Mouse (Mus musculus) layer of hippocampus, postnatal 25 days (tissue): ENCODE results near the gene Adora2a. TPM values are rescaled to one million over a fixed set of nuclear protein-coding genes. Genes with fewer than 3 reads are reported as not detected.

Source experiments
- DNase-seq, 2 experiments: peaks; one replicate each; pipeline ENCODE4 v3.0.0; 2022; ENCODE audit warnings: mixed read lengths in 2 of 2, low spot score in 1 of 2; ENCODE audit errors: extremely low spot score in 1 of 2
- total RNA-seq, 2 experiments: library from RNA; stranded (reverse); gene quantifications; 2 replicates each; pipeline ENCODE4 v1.2.3; 2021

Adora2a gene
- total RNA-seq, 2 experiments from 2014 or later = 2.5 to 3.7 TPM

- DNase-seq = no peak
Measured at GRCm38 (mm10) chr10:75307130-75307529, 9.5 kb upstream of the Adora2a start.

GRCm38 (mm10) chr10:75312361-75312760 lies 4.3 kb upstream of the Adora2a start:
- no peak for DNase-seq

- no peak for DNase-seq
Measured at GRCm38 (mm10) chr10:75314190-75314980, 2.3 kb upstream of the Adora2a start.

GRCm38 (mm10) chr10:75315756-75316155 lies 921 bp upstream of the Adora2a start:
- no peak for DNase-seq

GRCm38 (mm10) chr10:75316472-75316871 lies 205 bp upstream of the Adora2a start:
- no peak for DNase-seq

GRCm38 (mm10) chr10:75316908-75317761 lies 458 bp downstream of the Adora2a start:
- peak; percentile 44 to 67 for DNase-seq

- no peak for DNase-seq
Measured at GRCm38 (mm10) chr10:75318206-75318605, 1.5 kb downstream of the Adora2a start.

GRCm38 (mm10) chr10:75320321-75320720 lies 3.6 kb downstream of the Adora2a start:
- no peak for DNase-seq

GRCm38 (mm10) chr10:75322966-75323365 lies 6.3 kb downstream of the Adora2a start:
- no peak for DNase-seq

GRCm38 (mm10) chr10:75323986-75324385 lies 7.3 kb downstream of the Adora2a start:
- no peak for DNase-seq

GRCm38 (mm10) chr10:75324391-75324790 lies 7.7 kb downstream of the Adora2a start:
- DNase-seq = no peak

- DNase-seq = no peak
Measured at GRCm38 (mm10) chr10:75325821-75326220, 9.1 kb downstream of the Adora2a start.

GRCm38 (mm10) chr10:75326553-75326952 lies 9.9 kb downstream of the Adora2a start:
- no peak for DNase-seq

GRCm38 (mm10) chr10:75327081-75327480 lies 10.4 kb downstream of the Adora2a start:
- DNase-seq = no peak

- no peak for DNase-seq
Measured at GRCm38 (mm10) chr10:75328201-75328704, 11.6 kb downstream of the Adora2a start.

- DNase-seq = no peak
Measured at GRCm38 (mm10) chr10:75332268-75332667, 15.6 kb downstream of the Adora2a start.

- no peak for DNase-seq
Measured at GRCm38 (mm10) chr10:75333176-75333776, 16.6 kb downstream of the Adora2a start.

GRCm38 (mm10) chr10:75334175-75334574 lies 17.5 kb downstream of the Adora2a start:
- DNase-seq = no peak

- no peak for DNase-seq
Measured at GRCm38 (mm10) chr10:75335075-75335474, 18.4 kb downstream of the Adora2a start.

GRCm38 (mm10) chr10:75337231-75337630 lies 20.6 kb downstream of the Adora2a start:
- no peak for DNase-seq

- no peak for DNase-seq
Measured at GRCm38 (mm10) chr10:75338852-75339251, 22.2 kb downstream of the Adora2a start.
